Mouse (Mus musculus) CH12.LX (cell line): ENCODE results near the gene Sgip1. TPM values are rescaled to one million over a fixed set of nuclear protein-coding genes. Genes with fewer than 3 reads are reported as not detected.

Experiments
- DNase-seq: peaks from one replicate; pipeline ENCODE4 v3.0.0-alpha.2; 2013; ENCODE audit errors: extremely low read depth
- H3K27ac ChIP-seq: 2 replicates; pipeline ENCODE4 v1.5.1; 2012; ENCODE audit warnings: low read depth, mild to moderate bottlenecking, control low read depth, moderate library complexity; ENCODE audit not compliant: insufficient read depth
- H3K27me3 ChIP-seq: replicated peaks from 2 replicates; pipeline ENCODE3; 2012; ENCODE audit warnings: inconsistent platforms
- H3K36me3 ChIP-seq, 2 experiments: replicated peaks in 1 of 2; 2 replicates each; pipeline versions ENCODE3 to v1.6.1; 2012; ENCODE audit warnings: inconsistent platforms in 1 of 2, low read length in 1 of 2, mild to moderate bottlenecking in 1 of 2, mixed read lengths in 1 of 2, moderate library complexity in 1 of 2; ENCODE audit not compliant: control insufficient read depth in 1 of 2, insufficient read depth in 1 of 2
- H3K4me1 ChIP-seq, 2 experiments: 2 replicates each; pipeline ENCODE4 v1.6.1; 2012; ENCODE audit warnings: inconsistent platforms in 1 of 2, moderate library complexity in 1 of 2; ENCODE audit not compliant: insufficient read depth in 2 of 2, control insufficient read depth in 1 of 2
- H3K4me2 ChIP-seq: 2 replicates; pipeline ENCODE4 v1.6.1; 2012; ENCODE audit warnings: low read depth, mild to moderate bottlenecking, control low read depth; ENCODE audit not compliant: poor library complexity, insufficient read depth, severe bottlenecking
- H3K4me3 ChIP-seq, 3 experiments: fragments of 150-350 bp in 1 of 3; sonication (generic) in 1 of 3; replicated peaks in 1 of 3; 2 replicates each; pipeline versions ENCODE3 to v1.5.1; 2011 to 2012; ENCODE audit warnings: low read depth in 2 of 3, low read length in 2 of 3, mild to moderate bottlenecking in 2 of 3, moderate library complexity in 2 of 3, control low read depth in 1 of 3, improper control_type of control experiment in 1 of 3, inconsistent platforms in 1 of 3, mixed read lengths in 1 of 3; ENCODE audit not compliant: poor library complexity in 1 of 3
- H3K79me2 ChIP-seq: replicated peaks from 2 replicates; pipeline ENCODE4 v1.6.1; 2012; ENCODE audit warnings: mild to moderate bottlenecking, moderate library complexity; ENCODE audit not compliant: control insufficient read depth, poor library complexity, insufficient read depth, severe bottlenecking; ENCODE audit errors: extremely low read depth
- H3K9ac ChIP-seq: 2 replicates; pipeline ENCODE4 v1.6.1; 2012; ENCODE audit warnings: low read depth, mild to moderate bottlenecking, control low read depth, moderate library complexity; ENCODE audit not compliant: insufficient read depth
- H3K9me3 ChIP-seq: replicated peaks from 2 replicates; pipeline ENCODE3; 2012; ENCODE audit warnings: low read length, inconsistent platforms, mixed read lengths
- BHLHE40 ChIP-seq: IDR thresholded peaks from 2 replicates; pipeline ENCODE4 v1.6.1; 2011; ENCODE audit warnings: mild to moderate bottlenecking, low read depth, low read length, improper control_type of control experiment
- CHD1 ChIP-seq: IDR thresholded peaks from 2 replicates; pipeline ENCODE4 v1.6.1; 2012; ENCODE audit warnings: low read depth, low read length, improper control_type of control experiment, inconsistent platforms
- CTCF ChIP-seq, 2 experiments: IDR thresholded peaks in 1 of 2; conservative IDR thresholded peaks in 1 of 2; 2 replicates each; pipeline ENCODE4 v1.5.1; 2011 to 2012; ENCODE audit warnings: low read depth in 2 of 2, low read length in 2 of 2, improper control_type of control experiment in 1 of 2, inconsistent platforms in 1 of 2, mild to moderate bottlenecking in 1 of 2, moderate library complexity in 1 of 2
- E2F4 ChIP-seq: IDR thresholded peaks from 2 replicates; pipeline ENCODE4 v1.6.1; 2011; ENCODE audit warnings: low read depth, low read length, improper control_type of control experiment; ENCODE audit not compliant: insufficient replicate concordance
- EP300 ChIP-seq: IDR thresholded peaks from 2 replicates; pipeline ENCODE4 v1.6.1; 2011; ENCODE audit warnings: low read length, improper control_type of control experiment
- ETS1 ChIP-seq: conservative IDR thresholded peaks from 2 replicates; pipeline ENCODE4 v1.6.1; 2012; ENCODE audit warnings: low read depth, mild to moderate bottlenecking, inconsistent platforms, low read length, improper control_type of control experiment, moderate library complexity
- HCFC1 ChIP-seq: IDR thresholded peaks from 2 replicates; pipeline ENCODE4 v1.6.1; 2012; ENCODE audit warnings: low read depth, mild to moderate bottlenecking, inconsistent platforms, low read length, improper control_type of control experiment
- IRF4 ChIP-seq: IDR thresholded peaks from 2 replicates; pipeline ENCODE4 v1.6.1; 2014; ENCODE audit warnings: low read depth, mild to moderate bottlenecking, inconsistent platforms, low read length, improper control_type of control experiment
- KAT2A ChIP-seq: IDR thresholded peaks from 2 replicates; pipeline ENCODE4 v1.6.1; 2012; ENCODE audit warnings: low read length, improper control_type of control experiment, inconsistent platforms; ENCODE audit not compliant: insufficient replicate concordance
- MAZ ChIP-seq: IDR thresholded peaks from 2 replicates; pipeline ENCODE4 v1.6.1; 2012; ENCODE audit warnings: low read depth, mild to moderate bottlenecking, inconsistent platforms, low read length, improper control_type of control experiment, moderate library complexity
- MXI1 ChIP-seq: IDR thresholded peaks from 2 replicates; pipeline ENCODE4 v1.6.1; 2011; ENCODE audit warnings: mild to moderate bottlenecking, low read depth, low read length, improper control_type of control experiment
- MYC ChIP-seq: IDR thresholded peaks from 2 replicates; pipeline ENCODE4 v1.6.1; 2011; ENCODE audit warnings: low read depth, mild to moderate bottlenecking, improper control_type of control experiment, low read length
- NELFE ChIP-seq: IDR thresholded peaks from 2 replicates; pipeline ENCODE4 v1.6.1; 2011; ENCODE audit warnings: low read depth, low read length, improper control_type of control experiment
- NRF1 ChIP-seq: IDR thresholded peaks from 2 replicates; pipeline ENCODE4 v1.6.1; 2014; ENCODE audit warnings: low read depth, mild to moderate bottlenecking, inconsistent platforms, low read length, improper control_type of control experiment, moderate library complexity
- POLR2A ChIP-seq: IDR thresholded peaks from 2 replicates; pipeline ENCODE4 v1.6.1; 2011; ENCODE audit warnings: low read depth, mild to moderate bottlenecking, improper control_type of control experiment, low read length
- RCOR1 ChIP-seq: conservative IDR thresholded peaks from 2 replicates; pipeline ENCODE4 v1.6.1; 2012; ENCODE audit warnings: low read depth, mild to moderate bottlenecking, inconsistent platforms, low read length, improper control_type of control experiment
- SIN3A ChIP-seq: IDR thresholded peaks from 2 replicates; pipeline ENCODE4 v1.6.1; 2012; ENCODE audit warnings: low read length, improper control_type of control experiment, inconsistent platforms
- SMC3 ChIP-seq: IDR thresholded peaks from 2 replicates; pipeline ENCODE4 v1.6.1; 2011; ENCODE audit warnings: low read depth, low read length, improper control_type of control experiment
- TBP ChIP-seq: conservative IDR thresholded peaks from 2 replicates; pipeline ENCODE4 v1.6.1; 2011; ENCODE audit warnings: low read depth, low read length, improper control_type of control experiment
- USF1 ChIP-seq: IDR thresholded peaks from 2 replicates; pipeline ENCODE4 v1.6.1; 2014; ENCODE audit warnings: low read depth, mild to moderate bottlenecking, inconsistent platforms, low read length, improper control_type of control experiment
- ZC3H11A ChIP-seq: IDR thresholded peaks from 2 replicates; pipeline ENCODE4 v1.6.1; 2012; ENCODE audit warnings: low read depth, mild to moderate bottlenecking, inconsistent platforms, low read length, improper control_type of control experiment
- ZKSCAN1 ChIP-seq: IDR thresholded peaks from 2 replicates; pipeline ENCODE4 v1.6.1; 2012; ENCODE audit warnings: low read depth, inconsistent platforms, low read length, improper control_type of control experiment, borderline replicate concordance
- ZNF384 ChIP-seq: IDR thresholded peaks from 2 replicates; pipeline ENCODE4 v1.6.1; 2012; ENCODE audit warnings: low read depth, low read length, improper control_type of control experiment, inconsistent platforms
- dilution Hi-C: fragments of 300-500 bp; cut with MboI; formaldehyde crosslinking; loops from 2 replicates; pipeline ENCODE4 v1.14.3; 2020; ENCODE audit warnings: low sequenced_read_pairs; ENCODE audit not compliant: extremely low pct_unique_long_range_greater_than_20kb, extremely low pct_ligation_motif_present
- in situ Hi-C: fragments of 300-500 bp; cut with MboI; formaldehyde crosslinking; loops from 3 replicates; pipeline ENCODE4 v1.14.3; 2019; ENCODE audit warnings: low sequenced_read_pairs, low pct_ligation_motif_present, low pct_unique_long_range_greater_than_20kb, mixed read lengths
- polyA plus RNA-seq: library from polyadenylated mRNA; unstranded; fragments of >175 nt; gene quantifications from 2 replicates; pipeline ENCODE4 v1.2.1, GENCODE M21; 2012; ENCODE audit warnings: low read depth; ENCODE audit not compliant: insufficient read length
- total RNA-seq, 2 experiments: library from RNA; depleted of rRNA; stranded (reverse); fragments of 300-350 nt in 1 of 2; fragments of >200 nt in 1 of 2; gene quantifications; 2 replicates each; pipeline ENCODE4 v1.2.3; 2012 to 2014

Gene Sgip1
- total and polyA plus RNA-seq, 3 experiments = 0.07 to 0.39 (median 0.21) TPM

DNA sequence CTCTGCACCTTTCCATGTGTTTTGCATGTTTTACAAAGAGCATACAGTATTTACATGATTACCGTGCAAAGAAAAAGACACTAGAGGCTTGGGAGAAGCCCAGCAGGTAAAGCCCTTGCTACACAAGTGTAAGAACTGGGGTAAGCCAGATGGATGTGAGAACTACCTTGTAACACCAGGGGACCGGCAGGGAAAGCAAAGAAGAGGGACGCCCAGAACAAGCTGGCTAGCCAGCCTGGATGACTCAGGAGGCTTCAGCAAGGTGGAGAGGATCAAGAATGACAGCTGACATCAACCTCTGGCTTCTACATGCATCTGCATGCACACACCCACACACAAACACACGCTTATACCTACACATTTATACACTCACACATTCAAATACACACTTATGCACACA, 248.9 kb downstream of the Sgip1 start:
- TF ChIP-seq ETS1 (no peak), NRF1 (no peak), USF1 (no peak), RCOR1 (no peak), ZC3H11A (no peak), ZKSCAN1 (no peak), IRF4 (no peak), KAT2A (no peak), ZNF384 (no peak)
- TF ChIP-seq, all 38 proteins: peak for 0
- Histone ChIP-seq H3K4me1 (peaks cover 8 to 23% of the 10 kb centered on the region in 2 experiments), H3K27ac (no peak overlapping the region), H3K4me2 (no peak overlapping the region), H3K9me3 (no peaks in the 10 kb centered on the region), H3K9ac (no peak overlapping the region), H3K27me3 (no peaks in the 10 kb centered on the region), H3K79me2 (no peaks in the 10 kb centered on the region), H3K36me3 (no peaks in the 10 kb centered on the region), H3K4me3 (no peak overlapping the region)
- in situ Hi-C loops (loop anchor here (25.0 kb wide), 1 partner anchor 347 kb away; no protein-coding TSS in a partner anchor), dilution Hi-C loops (no loop called here)
- no peak for DNase-seq

- Histone ChIP-seq H3K27ac (no peak overlapping the region), H3K9me3 (no peaks in the 10 kb centered on the region)
- dilution Hi-C loops = no loop called here
These were observed 249.7 kb downstream of the Sgip1 start for GRCm38 (mm10) chr4:102990595-102991340.

More at GRCm38 (mm10) chr4:102990595-102991340, 249.7 kb downstream of the Sgip1 start:
- Histone ChIP-seq H3K79me2 (no peaks in the 10 kb centered on the region), H3K4me3 (no peak overlapping the region), H3K4me1 (peaks cover 8 to 21% of the 10 kb centered on the region in 2 experiments), H3K4me2 (no peak overlapping the region), H3K27me3 (no peaks in the 10 kb centered on the region), H3K36me3 (no peaks in the 10 kb centered on the region), H3K9ac (no peak overlapping the region)
- TF ChIP-seq MYC (no peak), E2F4 (no peak), CTCF (conservative IDR thresholded peaks at IDR 0.05 in 1 of 2, IDR thresholded peaks at IDR 0.05 in 1 of 2; ENCODE audit: low read depth in 2 of 2, low read length in 2 of 2) (no peak), SMC3 (no peak), USF1 (no peak), TBP (no peak), ZC3H11A (no peak), CHD1 (no peak), NELFE (no peak), ETS1 (0 out of 2 replicates have a peak, but pooled peaks have one; percentile 15), POLR2A (no peak), EP300 (no peak), MAZ (no peak), BHLHE40 (peak; percentile 85), MXI1 (no peak), SIN3A (no peak), HCFC1 (no peak)
- DNase-seq = no peak
- in situ Hi-C loops = loop anchor here (25.0 kb wide), 1 partner anchor 347 kb away; no protein-coding TSS in a partner anchor
